Mouse (Mus musculus): Measurements from ENCODE around the gene Ankrd66. TPM values are rescaled to one million over a fixed set of nuclear protein-coding genes. Genes with fewer than 3 reads are reported as not detected.

The Ankrd66 gene
- polyA plus RNA-seq, 2 experiments, result 0.14 to 0.18 TPM

DNA sequence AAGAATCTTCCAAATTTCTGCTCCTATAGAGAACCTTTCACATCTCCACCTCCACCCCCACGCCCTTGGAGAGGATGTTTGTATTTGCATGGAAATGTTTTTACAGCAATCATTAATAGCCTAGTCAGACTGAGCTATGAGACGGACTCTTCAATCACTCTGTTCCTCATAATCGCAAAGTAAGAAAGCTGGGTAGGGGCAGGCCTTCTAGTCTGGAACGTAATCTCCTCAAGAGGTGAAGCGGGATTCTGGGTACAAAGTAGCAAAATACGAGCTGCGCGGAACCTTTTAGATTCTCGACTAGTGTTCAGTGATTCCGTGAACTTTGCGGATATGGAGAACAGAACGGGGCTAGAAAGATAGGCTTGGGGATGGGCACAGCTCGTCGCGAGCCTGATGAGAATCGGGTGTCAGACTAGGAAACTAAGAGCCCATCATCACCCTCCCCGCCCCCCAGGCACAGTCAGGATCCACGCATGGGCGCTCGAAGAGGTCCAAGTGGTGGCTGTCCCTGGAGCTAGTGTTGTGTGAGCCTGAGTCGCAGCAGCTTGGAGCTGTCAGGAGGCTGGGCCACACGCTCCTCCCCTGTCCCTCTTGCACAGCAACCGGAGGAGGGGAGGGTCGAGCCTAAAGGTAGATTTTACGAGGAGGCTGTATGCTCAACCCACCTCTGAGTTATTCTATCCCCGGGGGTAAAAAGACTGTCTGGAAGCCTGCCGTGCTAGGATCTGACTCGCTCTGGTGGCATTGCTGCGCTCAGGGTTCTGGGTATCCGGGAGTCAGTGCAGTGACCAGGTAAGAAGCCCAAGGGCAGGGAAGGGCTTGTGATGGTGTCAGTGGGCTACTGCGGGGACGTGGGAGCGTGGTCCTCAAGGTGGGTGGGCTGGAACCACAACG is 24.8 kb upstream of the Ankrd66 start, which contains the start of gene Pla2g7:
Gene Pla2g7, plus strand, starts transcription at position 107 of the 897 bp plus-strand sequence.
- H3K27me3 ChIP-seq (ENCODE audit: control insufficient read depth, insufficient read depth, low read length), result no peaks in the 10 kb centered on the region
- 1% methylated on average over 34 of the region's 34 CpGs for WGBS
- DNase-seq (ENCODE audit: low spot score) (peak; percentile 18), ATAC-seq (ENCODE audit: low FRiP score, low read depth) (peak; percentile 82)
- H3K4me3 ChIP-seq (replicated peaks; ENCODE audit: low read length), result peak within 1 kb of the TSS; percentile 42
- H3K9me3 ChIP-seq (ENCODE audit: control insufficient read depth, low read length), result no peaks in the 10 kb centered on the region
- peaks cover 4% of the 10 kb centered on the region; the same call in 1 of the 2 replicates for H3K4me1 ChIP-seq (ENCODE audit: control insufficient read depth, insufficient read depth, low read length)
- peak within 1 kb of the TSS; percentile 74 for H3K4me2 ChIP-seq (replicated peaks; ENCODE audit: low read depth, low read length, severe bottlenecking)
- H3K27ac ChIP-seq (replicated peaks; ENCODE audit: low read depth, low read length), result no peak within 1 kb of the TSS
- no peak for TF ChIP-seq POLR2A (IDR thresholded peaks at IDR 0.05; ENCODE audit: borderline replicate concordance, extremely low read depth, insufficient read depth, insufficient read length)
- H3K36me3 ChIP-seq (ENCODE audit: control insufficient read depth, insufficient read depth, low read length), result no peaks in the 10 kb centered on the region
- peak within 1 kb of the TSS; percentile 60 for H3K9ac ChIP-seq (ENCODE audit: low read depth, low read length, severe bottlenecking)

DNA sequence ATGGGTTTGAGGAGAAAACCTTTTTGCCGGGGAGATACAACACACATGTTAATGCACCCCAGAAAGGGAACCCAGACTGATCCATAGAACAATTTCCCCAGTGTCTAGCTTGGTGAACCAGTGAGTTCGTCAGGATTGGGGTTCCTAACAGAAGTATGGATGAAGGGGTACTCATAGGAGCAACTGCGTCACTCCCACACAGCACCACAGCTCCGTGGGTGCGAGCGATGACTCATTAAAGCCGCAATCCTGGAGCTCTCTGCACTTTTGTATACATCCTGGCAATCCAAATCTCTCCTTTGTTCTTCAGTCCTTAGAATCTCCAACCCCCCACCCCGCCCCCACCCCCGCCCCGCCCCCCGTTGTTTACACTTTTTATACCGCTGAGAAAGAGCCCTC is 24.2 kb upstream of the Ankrd66 start:
- Histone ChIP-seq H3K36me3 (ENCODE audit: control insufficient read depth, insufficient read depth, low read length) (no peaks in the 10 kb centered on the region), H3K4me2 (replicated peaks; ENCODE audit: low read depth, low read length, severe bottlenecking) (peak overlapping the region; percentile 74), H3K9me3 (ENCODE audit: control insufficient read depth, low read length) (no peaks in the 10 kb centered on the region), H3K9ac (ENCODE audit: low read depth, low read length, severe bottlenecking) (peak overlapping the region; percentile 60), H3K4me3 (replicated peaks; ENCODE audit: low read length) (peak overlapping the region; percentile 42), H3K27me3 (ENCODE audit: control insufficient read depth, insufficient read depth, low read length) (no peaks in the 10 kb centered on the region), H3K4me1 (ENCODE audit: control insufficient read depth, insufficient read depth, low read length) (peaks cover 4% of the 10 kb centered on the region; the same call in 1 of the 2 replicates), H3K27ac (replicated peaks; ENCODE audit: low read depth, low read length) (no peak overlapping the region)
- WGBS, result 14% methylated on average over 11 of the region's 12 CpGs
- DNase-seq (ENCODE audit: low spot score) (no peak), ATAC-seq (ENCODE audit: low FRiP score, low read depth) (no peak)
- TF ChIP-seq POLR2A (IDR thresholded peaks at IDR 0.05; ENCODE audit: borderline replicate concordance, extremely low read depth, insufficient read depth, insufficient read length), result no peak

- 87% methylated on average over 7 of the region's 7 CpGs for WGBS
- Histone ChIP-seq H3K4me1 (ENCODE audit: control insufficient read depth, insufficient read depth, low read length) (no peaks in the 10 kb centered on the region), H3K36me3 (ENCODE audit: control insufficient read depth, insufficient read depth, low read length) (no peaks in the 10 kb centered on the region), H3K4me2 (replicated peaks; ENCODE audit: low read depth, low read length, severe bottlenecking) (no peak overlapping the region), H3K4me3 (replicated peaks; ENCODE audit: low read length) (no peak overlapping the region), H3K27ac (replicated peaks; ENCODE audit: low read depth, low read length) (no peak overlapping the region), H3K9ac (ENCODE audit: low read depth, low read length, severe bottlenecking) (no peak overlapping the region), H3K9me3 (ENCODE audit: control insufficient read depth, low read length) (no peaks in the 10 kb centered on the region), H3K27me3 (ENCODE audit: control insufficient read depth, insufficient read depth, low read length) (no peaks in the 10 kb centered on the region)
- DNase-seq (ENCODE audit: low spot score) (no peak), ATAC-seq (ENCODE audit: low FRiP score, low read depth) (no peak)
- TF ChIP-seq POLR2A (IDR thresholded peaks at IDR 0.05; ENCODE audit: borderline replicate concordance, extremely low read depth, insufficient read depth, insufficient read length), result no peak
Measured at GRCm38 (mm10) chr17:43563192-43563987, 20.0 kb upstream of the Ankrd66 start.

GRCm38 (mm10) chr17:43558678-43559077 is 15.2 kb upstream of the Ankrd66 start:
- Histone ChIP-seq H3K4me1 (ENCODE audit: control insufficient read depth, insufficient read depth, low read length) (no peaks in the 10 kb centered on the region), H3K27ac (replicated peaks; ENCODE audit: low read depth, low read length) (no peak overlapping the region), H3K36me3 (ENCODE audit: control insufficient read depth, insufficient read depth, low read length) (no peaks in the 10 kb centered on the region), H3K9ac (ENCODE audit: low read depth, low read length, severe bottlenecking) (no peak overlapping the region), H3K4me2 (replicated peaks; ENCODE audit: low read depth, low read length, severe bottlenecking) (no peak overlapping the region), H3K27me3 (ENCODE audit: control insufficient read depth, insufficient read depth, low read length) (no peaks in the 10 kb centered on the region), H3K4me3 (replicated peaks; ENCODE audit: low read length) (no peak overlapping the region), H3K9me3 (ENCODE audit: control insufficient read depth, low read length) (no peaks in the 10 kb centered on the region)
- DNase-seq (ENCODE audit: low spot score), result no peak
- WGBS, result 85% methylated on average over 3 of the region's 3 CpGs
- ATAC-seq (ENCODE audit: low FRiP score, low read depth), result no peak
- no peak for TF ChIP-seq POLR2A (IDR thresholded peaks at IDR 0.05; ENCODE audit: borderline replicate concordance, extremely low read depth, insufficient read depth, insufficient read length)

DNA sequence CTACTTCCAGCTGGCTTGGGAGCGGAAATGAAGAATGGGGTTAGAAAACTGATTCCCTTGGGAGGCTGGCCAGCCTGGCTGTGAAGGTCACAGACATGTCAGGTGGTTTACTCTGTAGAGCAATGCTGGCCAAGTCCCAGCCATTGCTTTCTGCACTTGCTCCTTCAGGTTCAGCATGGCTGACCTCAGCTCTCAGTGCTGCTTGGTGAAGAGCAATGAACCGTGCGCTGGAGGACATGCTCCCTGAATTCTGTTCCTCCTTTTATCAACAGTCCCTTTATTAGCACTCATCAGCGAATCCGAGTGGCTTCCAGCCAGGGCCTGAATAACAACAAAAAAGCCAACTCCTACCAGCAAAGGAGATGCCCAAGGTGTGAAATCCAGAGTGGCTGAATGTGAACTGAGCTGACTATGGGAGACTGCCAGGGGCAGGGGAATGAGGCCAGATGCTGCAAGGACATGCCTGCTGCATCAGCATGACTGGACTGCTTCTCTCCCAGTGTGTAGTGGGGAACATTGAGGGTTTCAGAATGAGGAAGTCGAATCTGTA is 14.2 kb upstream of the Ankrd66 start:
- no peak overlapping the region for H3K9ac ChIP-seq (ENCODE audit: low read depth, low read length, severe bottlenecking)
- H3K4me3 ChIP-seq (replicated peaks; ENCODE audit: low read length), result no peak overlapping the region
- TF ChIP-seq POLR2A (IDR thresholded peaks at IDR 0.05; ENCODE audit: borderline replicate concordance, extremely low read depth, insufficient read depth, insufficient read length), result no peak
- WGBS, result 75% methylated on average over 6 of the region's 6 CpGs
- H3K9me3 ChIP-seq (ENCODE audit: control insufficient read depth, low read length), result no peaks in the 10 kb centered on the region
- ATAC-seq (ENCODE audit: low FRiP score, low read depth) (no peak), DNase-seq (ENCODE audit: low spot score) (no peak)
- no peaks in the 10 kb centered on the region for H3K4me1 ChIP-seq (ENCODE audit: control insufficient read depth, insufficient read depth, low read length)
- H3K4me2 ChIP-seq (replicated peaks; ENCODE audit: low read depth, low read length, severe bottlenecking), result no peak overlapping the region
- no peaks in the 10 kb centered on the region for H3K27me3 ChIP-seq (ENCODE audit: control insufficient read depth, insufficient read depth, low read length)
- no peak overlapping the region for H3K27ac ChIP-seq (replicated peaks; ENCODE audit: low read depth, low read length)
- H3K36me3 ChIP-seq (ENCODE audit: control insufficient read depth, insufficient read depth, low read length), result no peaks in the 10 kb centered on the region

Data from limb, embryonic 14.5 days (tissue).